Mouse (Mus musculus): ENCODE measurements around the gene Olfr220. TPM values are rescaled to one million over a fixed set of nuclear protein-coding genes. Genes with fewer than 3 reads are reported as not detected.

Gene Olfr220
- not detected in 2 replicates for polyA plus RNA-seq (2012; rRNA removed; ENCODE audit: low replicate concordance)

GRCm38 (mm10) chr1:174441782-174442181, at the start of gene Olfr220:
Gene Olfr220 (plus strand): TSS chr1:174442082.

DNA sequence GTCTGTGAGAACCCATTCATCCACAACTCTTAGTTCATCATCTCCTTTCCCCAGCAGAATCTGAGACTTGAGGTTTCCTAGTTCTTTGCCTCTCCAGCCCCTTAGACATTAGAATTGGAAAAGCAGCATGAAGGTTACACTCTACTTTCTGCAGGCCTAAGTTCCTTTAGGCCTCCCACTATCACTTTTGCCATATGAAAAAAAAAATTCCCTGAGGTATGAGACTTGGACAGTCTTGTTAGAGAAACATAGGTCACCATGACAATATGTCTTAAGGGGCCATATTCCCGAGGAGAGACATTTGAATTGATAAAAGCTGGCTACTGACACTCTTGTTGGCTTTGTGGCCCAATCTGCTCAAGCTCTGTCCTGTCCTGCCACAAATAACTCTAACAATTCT, 18.1 kb upstream of the Olfr220 start, which contains the start of gene Olfr414:
Gene Olfr414, plus strand, starts transcription at position 301 of the 400 bp plus-strand sequence.

Other genes starting within 250 kb of the Olfr220 start
- not detected in 2 replicates for gene Olfr419, start 190.0 kb upstream of the Olfr220 start, polyA plus RNA-seq (2012; rRNA removed; ENCODE audit: low replicate concordance)
- gene Mptx1, start 111.6 kb upstream of the Olfr220 start, polyA plus RNA-seq (2012; rRNA removed; ENCODE audit: low replicate concordance), result not detected in 2 replicates
- not detected in 2 replicates for gene Olfr417, start 77.0 kb upstream of the Olfr220 start, polyA plus RNA-seq (2012; rRNA removed; ENCODE audit: low replicate concordance)
- gene Olfr248, start 51.0 kb upstream of the Olfr220 start, polyA plus RNA-seq (2012; rRNA removed; ENCODE audit: low replicate concordance), result not detected in 2 replicates
- gene Olfr414, start 18.0 kb upstream of the Olfr220 start, polyA plus RNA-seq (2012; rRNA removed; ENCODE audit: low replicate concordance), result not detected in 2 replicates
- gene Fmn2, start 59.7 kb downstream of the Olfr220 start, polyA plus RNA-seq (2012; rRNA removed; ENCODE audit: low replicate concordance), result 0.03 and 1.2 TPM in 2 replicates

Measured in subcutaneous adipose tissue, adult 2 months (tissue).